Mouse (Mus musculus) left cerebral cortex, postnatal 4 days (tissue): ENCODE results near the gene Acp5. TPM values are rescaled to one million over a fixed set of nuclear protein-coding genes. Genes with fewer than 3 reads are reported as not detected.
A peak's percentile ranks its signal among the peaks of the same experiment; 100 is the strongest.

Source experiments
- DNase-seq: peaks from one replicate; pipeline ENCODE4 v3.0.0-alpha.2; 2022
- intact Hi-C: fragments of 180-260 bp; cut with DNase I; formaldehyde crosslinking; loops from one replicate; pipeline ENCODE4 v1.15.1; 2025
- total RNA-seq, 2 experiments: library from RNA; stranded (reverse); gene quantifications; 2 replicates each; pipeline ENCODE4 v1.2.3; 2021

The Acp5 gene
- total RNA-seq, 2 experiments from 2014 or later, result 0.26 to 0.38 TPM

DNA sequence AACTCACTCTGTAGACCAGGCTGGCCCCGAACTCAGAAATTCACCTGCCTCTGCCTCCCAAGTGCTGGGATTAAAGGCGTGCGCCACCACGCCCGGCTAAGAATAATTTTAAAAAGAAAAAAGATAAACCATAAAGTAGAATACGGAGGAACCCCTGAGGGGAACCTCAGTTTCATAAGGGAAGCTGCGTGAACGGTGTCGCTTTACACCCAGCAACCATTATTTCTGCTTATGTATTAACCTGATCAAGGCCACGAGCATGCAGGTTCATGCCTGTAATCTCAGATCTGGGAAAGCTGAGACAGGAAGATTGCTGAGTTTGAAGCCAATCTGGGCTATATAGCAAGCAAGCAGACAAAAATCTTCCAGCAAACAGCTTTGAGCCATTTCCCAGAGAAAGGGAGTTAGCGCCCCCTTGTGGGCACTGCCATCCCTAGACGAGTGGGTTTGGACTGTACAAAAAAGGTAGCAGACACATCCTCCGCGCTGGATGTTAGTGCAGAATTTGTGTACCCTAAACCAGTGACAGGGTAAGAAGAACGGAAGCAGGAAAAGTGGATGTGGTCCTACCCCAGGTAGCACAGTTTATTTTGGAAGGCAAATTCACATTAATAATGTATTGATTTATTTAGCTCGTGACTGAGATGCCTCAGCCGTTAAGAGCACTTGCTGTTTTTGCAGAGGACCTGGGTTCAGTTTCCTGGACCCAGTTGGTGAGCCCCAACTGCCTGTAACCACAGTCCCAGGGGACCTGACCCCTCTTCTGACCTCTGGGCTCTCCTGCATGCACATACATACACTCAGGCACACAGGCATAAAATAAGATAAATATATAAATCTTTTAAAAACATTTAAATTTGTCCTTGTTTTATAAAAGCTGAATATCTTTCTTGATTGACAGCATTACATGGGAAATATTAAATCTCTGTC, 7.9 kb upstream of the Acp5 start:
- intact Hi-C loops, result no loop called here

DNA sequence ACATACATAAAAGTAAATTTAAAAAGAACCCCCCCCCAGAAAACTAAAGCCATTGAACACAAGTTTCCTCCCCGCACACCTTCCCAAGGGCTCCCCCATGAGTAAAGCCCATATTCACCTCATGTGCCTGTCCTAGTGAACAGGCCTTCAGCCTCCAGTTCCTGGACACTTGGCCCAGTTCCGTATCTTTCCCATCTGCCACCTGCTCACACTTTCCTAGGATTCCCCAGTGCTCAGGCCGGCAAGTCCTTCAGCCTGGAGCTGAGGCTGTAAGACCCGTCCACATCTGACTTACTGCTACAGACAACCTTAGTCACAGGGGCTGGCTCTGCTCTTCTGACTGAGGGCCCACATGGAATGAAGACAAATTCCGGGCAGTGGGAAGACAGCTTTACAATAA, 4.2 kb upstream of the Acp5 start:
- intact Hi-C loops, result no loop called here
- no peak for DNase-seq

More for the DNA sequence above, 7.9 kb upstream of the Acp5 start:
- peak; percentile 91 for DNase-seq

DNA sequence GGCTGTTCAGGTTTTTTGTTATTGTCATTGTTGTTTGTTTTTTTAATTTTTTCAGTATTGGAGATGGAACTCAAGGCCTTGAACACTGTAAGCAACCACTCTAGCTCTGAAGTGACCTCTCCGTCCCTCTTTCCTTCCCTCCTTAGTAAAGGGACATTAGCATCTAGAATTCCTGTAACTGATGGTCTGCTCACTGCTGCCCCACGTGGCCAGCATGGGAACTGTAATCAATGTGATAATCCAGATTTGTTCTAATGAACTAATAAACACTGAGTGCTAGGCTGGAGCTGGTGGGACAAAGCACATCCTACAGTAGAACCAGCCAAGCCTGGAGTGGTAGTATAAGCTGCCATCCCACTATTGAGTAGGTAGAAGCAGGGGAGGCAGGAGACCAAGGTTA, 3.0 kb upstream of the Acp5 start:
- DNase-seq, result peak; percentile 36
- intact Hi-C loops, result no loop called here

DNA sequence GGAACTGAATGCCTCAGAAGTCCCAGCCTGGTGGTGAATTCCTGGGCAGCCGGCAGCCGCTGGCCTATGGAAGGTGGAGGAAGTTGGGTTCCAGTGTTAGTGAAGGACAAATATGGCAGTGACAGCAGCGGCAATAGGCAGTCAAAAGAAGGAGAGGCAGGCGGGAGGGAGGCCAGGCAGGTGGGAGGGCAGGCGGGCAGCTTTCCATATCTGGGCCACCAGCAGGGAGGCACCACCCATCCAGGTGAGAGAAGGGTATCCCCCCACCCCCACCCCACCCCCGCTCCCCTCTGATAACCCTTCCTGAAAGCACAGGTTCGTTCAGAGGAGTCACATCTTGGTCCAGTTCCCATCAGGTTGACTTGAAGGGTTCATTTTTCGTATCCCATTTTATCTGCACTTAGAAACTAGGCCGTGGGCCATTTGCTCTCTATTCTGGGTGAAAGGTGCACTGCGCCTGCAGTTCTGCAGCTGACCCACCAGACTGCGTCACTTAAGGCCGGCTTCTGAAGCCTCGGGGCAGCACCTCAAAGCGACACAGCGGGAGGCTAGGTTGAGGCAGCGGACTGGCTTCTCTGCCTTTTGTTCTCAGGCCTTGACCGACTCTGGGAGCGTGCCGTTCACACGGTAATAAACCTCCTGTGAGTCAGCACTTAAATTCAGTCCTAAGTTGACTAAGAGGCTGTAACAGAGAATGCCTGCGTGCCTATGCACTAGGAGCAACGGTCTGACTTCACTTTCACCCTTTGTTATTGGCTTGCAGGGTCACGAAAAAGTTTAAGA, 1.4 kb upstream of the Acp5 start:
- intact Hi-C loops, result no loop called here
- no peak for DNase-seq

DNA sequence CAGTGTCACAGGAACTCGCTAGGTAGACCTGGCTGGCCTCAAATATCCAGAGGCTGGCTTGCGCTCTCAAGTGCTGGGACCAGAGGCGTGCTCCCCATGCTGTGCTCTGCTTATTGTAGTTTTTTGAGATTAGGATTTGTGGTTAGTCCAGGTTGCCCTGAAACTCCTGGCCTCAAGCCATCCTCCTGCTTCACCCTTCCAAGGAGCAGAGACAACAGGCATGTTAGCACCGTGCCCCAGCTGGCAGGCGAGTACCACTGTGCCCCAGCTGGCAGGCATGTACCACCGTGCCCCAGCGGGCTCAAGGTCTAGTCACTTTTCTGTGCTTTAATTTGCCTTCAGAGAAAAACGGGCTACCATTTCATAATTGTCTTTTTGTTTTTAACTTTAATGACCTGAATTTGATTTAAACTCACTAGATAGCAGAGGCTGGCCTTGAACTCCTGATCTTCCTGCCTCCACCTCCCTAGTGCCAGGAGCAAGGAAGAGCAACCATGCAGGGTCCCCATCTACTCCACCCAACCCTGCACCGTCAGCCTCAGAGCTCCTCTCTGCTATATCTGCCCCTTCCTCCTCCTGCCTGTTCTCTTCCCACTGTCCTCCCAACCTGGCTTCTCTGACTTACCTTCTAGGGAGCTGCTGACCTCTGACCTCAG, 395 bp downstream of the Acp5 start:
- DNase-seq, result peak; percentile 49
- intact Hi-C loops, result no loop called here

DNA sequence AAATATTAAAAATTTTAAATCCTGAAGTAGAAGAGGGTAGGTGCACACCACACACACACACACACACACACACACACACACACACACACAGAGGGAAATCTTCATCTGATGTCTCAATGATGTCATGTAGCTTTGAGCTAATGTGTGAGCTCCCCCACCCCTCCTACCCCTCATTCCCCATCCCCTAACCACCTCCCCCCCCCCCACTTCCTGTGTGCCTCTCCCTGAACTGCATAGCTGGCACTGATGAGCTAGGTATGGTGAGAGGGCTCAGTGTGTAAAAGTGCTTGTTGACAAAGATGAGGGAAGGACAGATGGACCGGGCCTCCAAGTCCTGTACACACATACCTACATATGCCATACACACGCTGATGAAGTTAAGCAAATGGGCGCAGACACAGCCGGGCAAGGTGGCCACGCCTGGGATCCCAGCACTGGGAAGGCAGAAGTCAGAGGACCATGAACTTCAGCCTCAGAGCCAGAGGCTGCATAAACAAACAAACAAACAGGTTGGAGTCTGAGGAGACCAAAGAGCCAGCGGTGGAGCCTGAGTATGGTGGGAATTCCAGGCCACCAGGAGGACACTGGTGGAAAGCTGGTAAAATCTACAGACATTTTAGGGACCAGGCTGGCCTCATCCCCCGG, 1.1 kb downstream of the Acp5 start:
- intact Hi-C loops, result no loop called here
- no peak for DNase-seq

DNA sequence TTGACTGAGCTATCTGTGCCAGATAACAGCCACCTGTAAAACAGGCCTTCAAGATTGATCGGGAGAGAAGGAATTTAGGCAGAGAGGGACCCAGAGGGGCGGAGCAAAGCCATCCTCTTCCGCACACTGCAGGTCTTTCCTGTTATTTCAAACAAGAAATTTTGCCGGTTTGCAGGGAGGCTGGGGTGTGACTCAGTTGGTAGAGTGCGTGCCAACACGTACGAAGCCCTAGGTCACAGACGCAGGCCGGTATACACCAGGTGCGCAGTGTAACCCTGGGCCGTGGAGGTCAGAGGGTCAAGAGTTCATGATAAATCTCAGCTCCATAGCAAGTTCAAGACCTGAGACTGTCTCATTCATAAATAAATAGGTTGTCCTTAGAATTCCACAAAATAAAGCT, 3.3 kb downstream of the Acp5 start:
- intact Hi-C loops, result no loop called here
- no peak for DNase-seq

DNA sequence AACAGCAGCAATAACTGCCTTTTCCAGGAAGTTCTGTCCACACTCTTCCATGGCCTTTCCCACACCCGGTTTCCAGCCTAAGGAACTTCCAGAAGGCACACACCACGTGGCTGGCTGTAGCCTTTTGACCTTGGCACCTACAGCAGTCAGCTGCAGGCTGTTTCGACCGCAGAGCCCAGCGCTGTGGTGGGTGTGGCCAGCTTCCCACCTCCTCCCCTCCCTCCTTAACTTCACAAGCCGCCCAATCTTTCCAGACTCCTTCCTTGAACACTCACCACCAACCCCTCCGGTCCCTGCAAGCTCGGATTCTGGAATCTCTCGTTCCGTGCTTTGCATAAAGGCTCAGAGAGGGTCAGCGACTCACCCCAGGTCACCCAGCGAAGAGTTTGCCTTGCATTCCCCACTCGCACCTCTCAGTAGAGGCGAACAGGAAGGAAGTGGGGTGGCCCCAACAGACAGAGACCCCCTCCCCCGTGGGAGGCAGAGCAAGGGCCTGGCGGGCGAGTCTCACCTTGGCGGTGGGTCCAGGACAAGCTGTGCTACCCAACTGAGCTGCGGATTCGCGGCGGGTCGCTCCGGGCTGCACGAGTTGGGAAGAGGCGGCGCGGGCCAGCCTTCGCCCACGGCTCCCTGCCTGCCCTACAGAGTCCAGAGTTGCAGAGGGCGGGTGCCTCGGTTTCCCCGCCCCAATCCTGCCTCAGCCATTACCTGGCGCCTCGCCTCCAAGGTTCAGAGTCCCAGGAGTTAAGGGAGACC, 4.1 kb downstream of the Acp5 start:
- no peak for DNase-seq
- intact Hi-C loops, result no loop called here

DNA sequence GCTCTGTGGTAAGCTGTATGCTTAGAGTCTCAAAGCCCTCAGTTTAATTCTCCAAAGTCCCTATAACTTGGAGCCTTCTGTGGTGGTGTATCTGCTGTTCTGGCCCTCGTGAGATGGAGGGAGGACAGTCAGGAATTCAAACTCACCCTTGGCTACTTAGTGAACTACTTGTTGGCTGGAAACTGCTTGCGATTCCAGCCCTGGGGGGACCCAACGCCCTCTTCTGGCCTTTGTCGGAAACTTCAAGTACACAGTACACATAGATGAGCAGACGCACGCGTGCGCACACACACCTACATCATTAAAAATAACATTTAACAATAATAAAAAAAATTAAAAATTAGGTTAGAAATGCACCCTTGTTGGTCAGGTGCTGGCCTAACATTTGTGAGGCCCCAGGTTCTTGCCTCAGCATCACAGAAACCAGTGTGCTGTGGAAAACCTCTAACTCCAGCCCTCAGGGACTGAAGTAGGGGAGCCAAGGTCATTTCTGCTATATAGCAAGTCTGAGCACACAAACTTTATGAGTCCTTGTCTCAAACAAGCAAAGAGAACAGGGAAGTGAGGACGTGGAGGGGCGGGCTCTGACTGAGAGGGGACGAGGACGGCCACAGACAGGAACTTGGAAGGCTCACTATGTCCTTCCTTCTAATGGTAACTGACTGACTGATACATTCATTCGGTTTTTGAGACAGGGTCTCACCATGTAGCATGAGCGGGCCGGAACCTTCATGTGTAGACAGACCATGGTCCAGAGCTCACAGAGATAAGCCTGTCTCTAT, 10.1 kb downstream of the Acp5 start:
- DNase-seq, result no peak
- intact Hi-C loops, result no loop called here

DNA sequence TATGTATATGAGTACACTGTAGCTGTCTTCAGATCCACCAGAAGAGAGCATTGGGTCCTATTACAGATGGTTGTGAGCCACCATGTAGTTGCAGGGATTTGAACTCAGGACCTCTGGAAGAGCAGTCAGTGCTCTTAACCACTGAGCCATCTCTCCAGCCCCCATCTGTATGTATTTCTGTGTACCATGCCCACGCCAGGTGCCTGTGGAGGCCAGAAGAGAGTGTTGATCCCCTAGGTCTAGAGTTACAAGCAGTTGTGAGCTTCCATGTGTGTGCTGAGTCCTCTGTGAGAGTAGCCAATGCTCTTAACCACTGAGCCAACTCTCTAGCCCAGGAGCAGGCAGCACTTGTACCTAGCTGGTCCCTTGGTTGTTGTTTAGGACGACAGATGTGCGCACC, 11.3 kb downstream of the Acp5 start:
- intact Hi-C loops, result no loop called here
- no peak for DNase-seq

DNA sequence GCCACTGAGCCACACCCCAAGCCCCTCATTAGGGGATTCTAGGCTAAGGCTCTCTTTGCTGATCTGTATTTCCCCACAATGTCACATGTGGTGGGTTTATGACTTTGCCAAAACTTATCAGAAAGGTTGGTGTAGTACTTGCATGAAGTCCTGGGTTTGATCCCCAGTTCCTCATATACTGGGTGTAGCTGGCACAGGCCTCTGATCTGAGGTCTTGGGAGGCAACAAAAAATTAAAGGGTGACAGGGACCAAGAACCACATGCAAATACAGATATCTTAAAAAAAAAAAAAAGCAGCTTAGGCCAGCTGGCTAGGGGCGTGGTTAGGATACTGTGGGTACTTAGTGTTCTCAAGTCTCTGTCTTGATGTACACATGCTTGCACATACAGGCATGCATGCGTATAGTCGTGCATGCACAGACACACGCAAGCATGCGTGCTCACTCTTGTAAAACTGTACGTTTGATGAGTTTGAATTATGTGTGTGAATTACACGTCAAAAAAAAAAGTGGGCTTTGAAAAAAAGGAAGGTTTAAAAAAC, 12.4 kb downstream of the Acp5 start:
- no peak for DNase-seq
- intact Hi-C loops, result no loop called here

DNA sequence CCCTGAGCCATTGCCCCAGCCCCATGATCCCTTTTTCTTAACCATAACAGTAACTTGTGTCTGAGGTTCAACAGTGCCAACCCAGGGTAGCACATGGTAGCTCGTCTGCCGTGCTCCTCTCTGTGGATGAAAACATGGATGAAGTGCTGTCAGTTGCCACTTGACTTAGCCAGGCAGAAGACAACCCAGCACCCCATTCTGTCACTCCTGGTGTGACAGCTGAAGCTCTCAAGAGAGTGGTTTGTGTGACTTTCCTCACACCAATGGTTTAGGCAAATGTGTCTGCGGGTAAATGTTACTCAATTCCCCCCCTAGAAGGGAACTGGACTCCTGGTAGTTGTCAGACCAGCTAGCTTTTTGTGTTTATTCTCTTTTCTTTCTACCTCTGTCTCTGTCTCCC, 13.5 kb downstream of the Acp5 start:
- DNase-seq, result no peak
- intact Hi-C loops, result no loop called here

DNA sequence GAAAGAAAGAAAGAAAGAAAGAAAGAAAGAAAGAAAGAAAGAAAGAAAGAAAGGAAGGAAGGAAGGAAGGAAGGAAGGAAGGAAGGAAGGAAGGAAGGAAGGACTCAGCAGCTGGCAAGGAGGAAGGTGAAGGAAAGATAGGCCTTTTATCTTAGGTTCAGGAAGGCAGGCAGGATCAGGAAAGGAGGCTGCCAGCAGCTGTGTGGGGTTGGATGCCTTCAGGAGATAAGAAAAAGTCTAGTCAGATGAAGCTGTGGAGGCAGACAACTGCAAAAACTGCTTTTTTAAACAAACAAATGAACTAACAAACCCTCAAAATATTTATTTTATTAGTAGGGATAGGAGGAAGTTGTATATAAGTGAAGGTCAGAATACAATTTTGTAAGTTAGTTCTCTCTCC, 14.0 kb downstream of the Acp5 start:
- intact Hi-C loops, result no loop called here
- DNase-seq, result no peak

DNA sequence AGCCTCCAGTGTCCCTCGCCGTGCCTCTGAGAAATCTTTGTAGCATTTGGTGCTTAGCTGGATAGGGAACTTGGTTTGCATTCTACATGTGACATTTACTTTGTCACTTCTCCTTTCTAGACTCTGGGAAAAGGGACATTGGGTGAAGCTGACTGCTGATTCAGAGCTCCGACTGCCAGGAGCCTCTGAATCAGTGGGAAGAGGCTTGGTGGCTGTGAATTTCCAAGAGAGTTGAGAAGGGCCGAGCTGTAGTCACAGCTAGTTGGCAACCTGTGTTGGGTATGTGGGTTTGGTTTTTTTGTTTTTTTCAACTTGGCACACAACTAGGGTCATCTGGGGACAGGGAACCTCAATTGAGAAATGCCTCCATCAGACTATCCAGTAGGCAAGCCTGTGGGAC, 16.0 kb downstream of the Acp5 start:
- no peak for DNase-seq
- intact Hi-C loops, result no loop called here

DNA sequence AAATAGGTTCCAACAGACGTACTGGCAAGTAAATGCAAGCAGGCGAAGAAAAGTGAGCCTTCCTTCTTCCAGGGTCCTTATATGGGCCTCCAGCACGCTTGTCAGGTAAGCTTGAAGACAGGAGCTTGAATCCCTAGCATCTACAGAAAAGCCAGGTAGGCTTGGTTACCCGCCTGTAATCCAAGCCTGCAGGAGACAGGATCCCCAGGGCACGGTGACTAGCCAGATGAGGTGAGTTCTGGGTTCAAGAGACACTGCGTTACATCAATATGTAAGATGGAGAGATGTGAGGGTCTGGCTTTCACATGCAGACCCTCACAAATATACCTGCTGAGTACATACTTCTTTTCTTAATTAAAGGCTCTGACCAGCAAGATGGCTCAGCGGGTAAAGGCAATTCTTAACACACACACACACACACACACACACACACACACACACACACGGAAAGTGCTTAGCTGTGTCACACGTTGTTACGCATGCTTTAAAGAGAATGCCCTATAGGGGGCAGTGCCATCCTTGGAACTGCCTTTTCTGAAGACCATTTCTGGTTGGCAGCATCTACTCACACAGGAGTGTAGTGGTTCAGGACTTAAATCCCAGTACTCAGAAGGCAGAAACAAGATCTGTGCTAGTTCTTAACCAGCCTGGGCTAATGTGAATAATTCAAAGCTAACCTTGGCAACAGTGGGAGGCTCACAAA, 17.6 kb downstream of the Acp5 start:
- intact Hi-C loops, result no loop called here
- DNase-seq, result peak; percentile 49

DNA sequence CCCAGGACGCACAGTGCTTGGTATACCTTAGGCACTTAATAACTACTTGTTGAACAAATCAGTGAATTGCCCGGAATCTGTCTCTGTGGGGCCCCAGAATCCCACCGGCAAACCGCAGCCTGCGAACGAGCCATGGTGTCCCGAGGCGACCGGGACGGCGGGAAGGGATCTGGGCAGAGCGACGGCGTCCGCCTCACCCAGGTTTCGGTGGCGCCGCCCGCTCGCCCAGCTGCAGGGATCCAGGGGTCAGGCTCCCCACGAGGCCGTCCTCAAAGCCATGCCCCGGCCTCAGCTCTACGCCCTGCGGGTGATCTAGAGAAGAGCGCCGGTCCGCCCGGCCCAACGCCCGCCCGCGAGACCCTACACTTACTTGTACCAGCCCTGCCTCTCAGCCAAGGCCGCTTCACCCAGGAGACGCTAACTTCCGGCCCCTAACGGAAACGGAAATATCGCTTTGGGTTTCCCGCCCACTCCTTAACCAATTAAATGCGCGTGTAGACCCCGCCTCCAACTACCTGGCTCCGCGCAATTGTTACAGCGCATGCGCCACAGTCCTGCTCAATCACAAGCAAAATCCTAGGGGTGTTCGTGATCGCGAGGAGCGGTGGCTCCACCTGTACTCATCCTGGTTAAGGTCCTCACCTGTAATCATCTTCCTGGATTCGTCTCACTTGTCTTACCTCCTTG, 18.6 kb downstream of the Acp5 start, which contains the start of gene Elof1:
Gene Elof1, minus strand, starts transcription at position 433 of the 687 bp plus-strand sequence.
- peak; percentile 95 for DNase-seq
- intact Hi-C loops, result no loop called here

DNA sequence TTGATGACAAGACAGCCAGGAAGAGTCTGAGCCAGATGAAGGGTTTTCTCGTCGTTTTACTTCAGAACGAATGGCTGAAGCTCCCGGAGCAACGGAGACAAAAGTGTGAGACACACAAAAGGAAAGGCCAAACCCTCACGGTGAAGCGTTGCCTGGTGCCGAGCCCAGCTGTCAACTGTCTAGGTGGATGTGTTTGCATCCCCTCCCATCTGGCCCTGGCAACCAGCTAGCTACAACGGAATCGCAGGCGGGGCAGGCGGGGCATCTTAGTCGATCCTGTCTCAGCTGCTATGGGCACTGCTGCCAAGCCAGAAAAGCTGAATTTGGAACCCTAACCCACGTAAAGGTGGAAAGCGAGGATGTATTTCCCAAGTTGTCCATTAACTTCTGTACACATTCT, 19.4 kb downstream of the Acp5 start:
- intact Hi-C loops, result no loop called here

DNA sequence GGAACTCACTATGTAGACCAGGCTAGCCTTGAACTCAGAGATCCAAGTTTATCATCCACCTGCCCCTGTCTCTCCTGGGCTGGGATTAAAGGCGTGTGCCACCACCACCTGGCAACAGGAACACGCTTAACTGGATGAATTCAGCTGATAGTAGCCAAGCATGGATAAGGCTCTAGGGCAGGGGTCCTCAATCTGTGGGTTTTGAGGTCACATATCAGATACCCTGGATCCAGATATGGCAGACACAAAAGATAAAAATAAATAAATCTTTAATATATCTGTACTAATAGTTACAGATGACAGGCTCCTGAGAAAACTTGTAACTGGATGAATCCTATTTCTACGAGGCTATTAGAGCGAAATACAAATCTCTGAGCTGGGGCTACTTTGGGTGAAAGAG, 19.9 kb downstream of the Acp5 start:
- intact Hi-C loops, result no loop called here
- DNase-seq, result no peak

More for the DNA sequence above, 19.4 kb downstream of the Acp5 start:
- DNase-seq, result peak; percentile 65
